In the genomic region with DNA sequence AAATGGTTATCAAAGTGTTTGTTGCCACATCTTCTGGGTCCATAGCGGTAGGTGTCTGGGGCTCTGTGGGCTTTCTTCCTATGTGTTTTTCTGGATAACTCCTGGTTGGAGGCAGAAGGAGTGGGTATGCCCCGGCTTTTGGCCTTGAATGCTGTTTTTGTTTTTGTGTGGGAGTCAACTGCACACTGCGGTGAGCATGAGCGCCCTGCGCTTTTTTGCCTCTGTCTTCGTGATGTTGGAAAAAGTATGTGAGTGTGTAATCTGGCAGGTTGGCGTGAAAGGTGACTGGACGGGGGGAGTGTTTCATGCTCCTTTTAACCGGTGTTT, we compare ENCODE assay signal across 8 mouse cellular contexts. TPM values are rescaled to one million over a fixed set of nuclear protein-coding genes. Genes with fewer than 3 reads are reported as not detected.
DNase-seq lines count a peak whose midpoint lies in the region; ATAC-seq and TF ChIP-seq lines count a peak whose summit lies in the region.

No protein-coding gene starts in this region.

- H3K4me1 ChIP-seq in heart, embryonic 10.5 days, result peaks cover 17% of the 10 kb centered on the region
- peaks cover 0 to 4% of the 10 kb centered on the region in 2 experiments; a peak in 1 of 4 replicates for H3K4me1 ChIP-seq in ES-E14 (ENCODE audit: control insufficient read depth in 2 of 2, insufficient read depth in 2 of 2, low read length in 2 of 2, poor library complexity in 1 of 2)
- no peaks in the 10 kb centered on the region for H3K4me1 ChIP-seq in hindbrain, embryonic 11.5 days (replicated peaks; ENCODE audit: control insufficient read depth, insufficient read depth, low read length)

- 26% methylated on average over 9 of the region's 9 CpGs for WGBS in heart, embryonic 10.5 days
- WGBS in hindbrain, embryonic 11.5 days, result 42% methylated on average over 9 of the region's 9 CpGs

- H3K27ac ChIP-seq in heart, embryonic 10.5 days, result peak overlapping the region; percentile 89
- no peak overlapping the region for H3K27ac ChIP-seq in ES-E14 (ENCODE audit: insufficient read depth, low read depth, low read length, poor library complexity, severe bottlenecking)
- H3K27ac ChIP-seq in hindbrain, embryonic 11.5 days (ENCODE audit: low read depth, low read length), result no peak overlapping the region

- in situ Hi-C loops in ES-E14 (cut with MboI; ENCODE audit: low sequenced_read_pairs in 2 of 2, unreplicated experiment in 2 of 2), result no loop called here

- peak overlapping the region; percentile 58 for H3K4me3 ChIP-seq in heart, embryonic 10.5 days
- H3K4me3 ChIP-seq in ES-E14 (ENCODE audit: insufficient read depth in 1 of 2, low read depth in 1 of 2, low read length in 2 of 2, poor library complexity in 1 of 2, severe bottlenecking in 1 of 2), result peak overlapping the region; percentile 54 to 56
- peak overlapping the region; percentile 6 for H3K4me3 ChIP-seq in hindbrain, embryonic 11.5 days (ENCODE audit: low read depth, low read length)

- H3K9ac ChIP-seq in ES-E14 (ENCODE audit: insufficient read depth, low read depth, low read length, poor library complexity, severe bottlenecking), result peak overlapping the region; percentile 64
- peak overlapping the region; percentile 32; the same call in 1 of the 2 replicates for H3K9ac ChIP-seq in hindbrain, embryonic 11.5 days (ENCODE audit: low read depth, low read length)

- H3K36me3 ChIP-seq in heart, embryonic 10.5 days, result no peaks in the 10 kb centered on the region
- no peaks in the 10 kb centered on the region for H3K36me3 ChIP-seq in ES-E14 (ENCODE audit: control insufficient read depth, insufficient read depth, low read length, poor library complexity, severe bottlenecking)
- H3K36me3 ChIP-seq in hindbrain, embryonic 11.5 days (ENCODE audit: control insufficient read depth, insufficient read depth, low read length), result no peaks in the 10 kb centered on the region

- ATAC-seq in hindbrain, embryonic 11.5 days (ENCODE audit: low FRiP score), result peak; percentile 2; the same call in 1 of the 2 replicates
- ATAC-seq in megakaryocyte progenitor cell, adult 5-6 weeks (replicated peaks; ENCODE audit: poor library complexity), result peak; percentile 48; the same call in 1 of the 2 replicates
- no peak for ATAC-seq in CD4-positive, CD25-positive, alpha-beta regulatory T cell, adult 4 months

- no peaks in the 10 kb centered on the region for H3K9me3 ChIP-seq in heart, embryonic 10.5 days
- no peaks in the 10 kb centered on the region for H3K9me3 ChIP-seq in ES-E14 (ENCODE audit: control insufficient read depth, insufficient read depth, low read depth, low read length)
- H3K9me3 ChIP-seq in hindbrain, embryonic 11.5 days (ENCODE audit: control insufficient read depth, low read length), result no peaks in the 10 kb centered on the region

- H3K4me2 ChIP-seq in hindbrain, embryonic 11.5 days (replicated peaks; ENCODE audit: low read depth, low read length), result peak overlapping the region; percentile 34

- DNase-seq in heart, embryonic 10.5 days (ENCODE audit: low spot score), result no peak
- DNase-seq in heart, adult 18-20 months, result no peak
- no peak for DNase-seq in ES-E14 (ENCODE audit: low read depth, low spot score)
- DNase-seq in hindbrain, embryonic 11.5 days (ENCODE audit: low spot score), result no peak
- no peak for DNase-seq in urinary bladder, postnatal 25 days (ENCODE audit: low spot score)
- no peak for DNase-seq in adrenal gland, postnatal 36 days

- no peaks in the 10 kb centered on the region for H3K27me3 ChIP-seq in heart, embryonic 10.5 days (ENCODE audit: insufficient read depth, poor library complexity, severe bottlenecking)
- H3K27me3 ChIP-seq in hindbrain, embryonic 11.5 days (ENCODE audit: control insufficient read depth, insufficient read depth, low read length), result no peaks in the 10 kb centered on the region; the same call in 1 of the 2 replicates

TF ChIP-seq in ES-E14, 5 proteins besides CTCF, POLR2A, EP300 and RAD21:
- TF ChIP-seq CHD2 (IDR thresholded peaks at IDR 0.05; ENCODE audit: low read depth, low read length), result no peak
- no peak for TF ChIP-seq ZC3H11A (IDR thresholded peaks at IDR 0.05; ENCODE audit: borderline replicate concordance, low read depth, low read length)
- TF ChIP-seq MAFK (IDR thresholded peaks at IDR 0.05; ENCODE audit: insufficient read depth, low read depth, low read length), result no peak
- TF ChIP-seq HCFC1 (IDR thresholded peaks at IDR 0.05; ENCODE audit: borderline replicate concordance, insufficient read depth, low read length), result no peak
- TF ChIP-seq ZNF384 (IDR thresholded peaks at IDR 0.05; ENCODE audit: low read depth, low read length), result no peak

RNA-seq across cellular contexts. Expression of a gene that starts 0.4 kb away (rescaled TPM):
- 465 and 713 TPM in 2 replicates for polyA plus RNA-seq in heart, embryonic 10.5 days (2016; fragmentation: Nextera tagmentation; extraction: Ambion mirVana)
- total RNA-seq in heart, adult 18-20 months (2021), result 100 to 1,000 TPM; 287 to 304 TPM
- 1.9 and 3.2 TPM in 2 replicates for total RNA-seq in ES-E14 (2012; rRNA removed)
- 2.7 and 3.2 TPM in 2 replicates for polyA plus RNA-seq in hindbrain, embryonic 11.5 days (2014; fragmentation: Nextera tagmentation; extraction: Ambion mirVana)
- total RNA-seq in megakaryocyte progenitor cell, adult 5-6 weeks (2015), result 0.78 TPM in 1 of 2 replicates, not detected in the other
- not detected in 2 replicates for total RNA-seq in megakaryocyte progenitor cell, adult 5-6 weeks (2017)
- polyA plus RNA-seq in CD4-positive, CD25-positive, alpha-beta regulatory T cell, adult 4 months (2017; shearing (Covaris generic)), result not detected
- total RNA-seq in adrenal gland, postnatal 36 days (2021), result 10 to 100 TPM; 32.6 to 34.1 TPM

RNA-seq across cellular contexts. Expression of a gene that starts 8.6 kb away (rescaled TPM):
- 1.3 TPM in 2 replicates for polyA plus RNA-seq in heart, embryonic 10.5 days (2016; fragmentation: Nextera tagmentation; extraction: Ambion mirVana)
- total RNA-seq in heart, adult 18-20 months (2021), result under 1 TPM; 0.45 to 0.59 TPM
- total RNA-seq in ES-E14 (2012; rRNA removed), result 0.58 and 0.74 TPM in 2 replicates
- 1.3 and 1.4 TPM in 2 replicates for polyA plus RNA-seq in hindbrain, embryonic 11.5 days (2014; fragmentation: Nextera tagmentation; extraction: Ambion mirVana)
- not detected in 2 replicates for total RNA-seq in megakaryocyte progenitor cell, adult 5-6 weeks (2015)
- total RNA-seq in megakaryocyte progenitor cell, adult 5-6 weeks (2017), result 0.42 TPM in 1 of 2 replicates, not detected in the other
- not detected for polyA plus RNA-seq in CD4-positive, CD25-positive, alpha-beta regulatory T cell, adult 4 months (2017; shearing (Covaris generic))
- total RNA-seq in adrenal gland, postnatal 36 days (2021), result 1 to 10 TPM; 1.3 to 1.5 TPM

RNA-seq across cellular contexts. Expression of a gene that starts 34.9 kb away (rescaled TPM):
- 0.04 TPM in 1 of 2 replicates, not detected in the other for polyA plus RNA-seq in heart, embryonic 10.5 days (2016; fragmentation: Nextera tagmentation; extraction: Ambion mirVana)
- not detected for total RNA-seq in heart, adult 18-20 months (2021)
- 0.05 TPM in 1 of 2 replicates, not detected in the other for total RNA-seq in ES-E14 (2012; rRNA removed)
- polyA plus RNA-seq in hindbrain, embryonic 11.5 days (2014; fragmentation: Nextera tagmentation; extraction: Ambion mirVana), result 1.0 TPM in 2 replicates
- total RNA-seq in megakaryocyte progenitor cell, adult 5-6 weeks (2015), result 1.1 and 1.3 TPM in 2 replicates
- 0.46 and 1.7 TPM in 2 replicates for total RNA-seq in megakaryocyte progenitor cell, adult 5-6 weeks (2017)
- polyA plus RNA-seq in CD4-positive, CD25-positive, alpha-beta regulatory T cell, adult 4 months (2017; shearing (Covaris generic)), result 1 to 10 TPM; 2.1 to 2.7 TPM
- under 1 TPM; 0.10 to 0.13 TPM for total RNA-seq in adrenal gland, postnatal 36 days (2021)

RNA-seq across cellular contexts. Expression of a gene that starts 55.5 kb away (rescaled TPM):
- polyA plus RNA-seq in heart, embryonic 10.5 days (2016; fragmentation: Nextera tagmentation; extraction: Ambion mirVana), result 94.3 and 111 TPM in 2 replicates
- total RNA-seq in heart, adult 18-20 months (2021), result 10 to 100 TPM; 14.3 to 19.5 TPM
- 93.7 and 126 TPM in 2 replicates for total RNA-seq in ES-E14 (2012; rRNA removed)
- polyA plus RNA-seq in hindbrain, embryonic 11.5 days (2014; fragmentation: Nextera tagmentation; extraction: Ambion mirVana), result 121 and 128 TPM in 2 replicates
- 10.5 and 13.3 TPM in 2 replicates for total RNA-seq in megakaryocyte progenitor cell, adult 5-6 weeks (2015)
- total RNA-seq in megakaryocyte progenitor cell, adult 5-6 weeks (2017), result 16.2 and 20.1 TPM in 2 replicates
- polyA plus RNA-seq in CD4-positive, CD25-positive, alpha-beta regulatory T cell, adult 4 months (2017; shearing (Covaris generic)), result 10 to 100 TPM; 19.1 to 21.4 TPM
- total RNA-seq in adrenal gland, postnatal 36 days (2021), result 10 to 100 TPM; 29.2 to 39.2 TPM

Comparison
In these comparisons a context has a peak if more than half of its experiments do, and no peak if none do; other contexts are left out.
1. H3K4me3 ChIP-seq: peak in every context shown above with its lines; median percentile 58 in heart, embryonic 10.5 days; 55 in ES-E14; 6 in hindbrain, embryonic 11.5 days.
2. RNA of a gene that starts 0.4 kb away (total RNA-seq): 287 to 304 TPM in heart, adult 18-20 months; 32.6 to 34.1 TPM in adrenal gland, postnatal 36 days, 1.9 to 3.2 TPM in ES-E14 and 0.78 TPM in megakaryocyte progenitor cell, adult 5-6 weeks; every median in the first group is over 4 times any median in the second.